Mouse (Mus musculus): ENCODE results near the gene Pcx. TPM values are rescaled to one million over a fixed set of nuclear protein-coding genes. Genes with fewer than 3 reads are reported as not detected.

Gene Pcx
- 22.1 and 22.8 TPM in 2 replicates for polyA plus RNA-seq (2015; fragmentation: Nextera tagmentation; extraction: Ambion mirVana)

- no peaks in the 10 kb centered on the region for H3K36me3 ChIP-seq
- H3K9ac ChIP-seq: peak within 1 kb of the TSS; percentile 65
- H3K9me3 ChIP-seq: no peaks in the 10 kb centered on the region
- under 1% methylated on average over 82 of the region's 82 CpGs for WGBS
- no peak within 1 kb of the TSS for H3K27ac ChIP-seq
- peaks cover 21% of the 10 kb centered on the region for H3K4me1 ChIP-seq
- peak within 1 kb of the TSS; percentile 94 for H3K4me2 ChIP-seq (replicated peaks)
- H3K4me3 ChIP-seq: peak within 1 kb of the TSS; percentile 69
- ATAC-seq (ENCODE audit: low FRiP score, low read depth): peak; percentile 100
- H3K27me3 ChIP-seq: peaks cover 13% of the 10 kb centered on the region
Measured at GRCm38 (mm10) chr19:4509986-4510963, at the start of gene Pcx. Pcx (plus strand) TSS chr19:4510472.

- H3K4me3 ChIP-seq: no peak overlapping the region
- 85% methylated on average over 8 of the region's 8 CpGs for WGBS
- H3K9me3 ChIP-seq: no peaks in the 10 kb centered on the region
- H3K36me3 ChIP-seq: no peaks in the 10 kb centered on the region
- H3K9ac ChIP-seq: no peak overlapping the region
- no peaks in the 10 kb centered on the region for H3K27me3 ChIP-seq
- no peak overlapping the region for H3K4me2 ChIP-seq (replicated peaks)
- ATAC-seq (ENCODE audit: low FRiP score, low read depth): no peak
- no peak overlapping the region for H3K27ac ChIP-seq
- no peaks in the 10 kb centered on the region for H3K4me1 ChIP-seq
Measured at GRCm38 (mm10) chr19:4461981-4462380, 48.3 kb upstream of the Pcx start.

GRCm38 (mm10) chr19:4464666-4465065 is 45.6 kb upstream of the Pcx start:
- H3K4me1 ChIP-seq: no peaks in the 10 kb centered on the region
- WGBS: 84% methylated on average over 4 of the region's 4 CpGs
- ATAC-seq (ENCODE audit: low FRiP score, low read depth): no peak
- no peaks in the 10 kb centered on the region for H3K27me3 ChIP-seq
- no peaks in the 10 kb centered on the region for H3K9me3 ChIP-seq
- no peak overlapping the region for H3K4me3 ChIP-seq
- H3K36me3 ChIP-seq: no peaks in the 10 kb centered on the region
- no peak overlapping the region for H3K27ac ChIP-seq
- no peak overlapping the region for H3K4me2 ChIP-seq (replicated peaks)
- H3K9ac ChIP-seq: no peak overlapping the region

GRCm38 (mm10) chr19:4468363-4468762 is 41.9 kb upstream of the Pcx start:
- Histone ChIP-seq H3K27me3 (no peaks in the 10 kb centered on the region), H3K4me1 (no peaks in the 10 kb centered on the region), H3K27ac (no peak overlapping the region), H3K4me3 (no peak overlapping the region), H3K9me3 (no peaks in the 10 kb centered on the region), H3K36me3 (no peaks in the 10 kb centered on the region), H3K4me2 (replicated peaks) (no peak overlapping the region), H3K9ac (no peak overlapping the region)
- no peak for ATAC-seq (ENCODE audit: low FRiP score, low read depth)
- 28% methylated on average over 5 of the region's 5 CpGs for WGBS

DNA sequence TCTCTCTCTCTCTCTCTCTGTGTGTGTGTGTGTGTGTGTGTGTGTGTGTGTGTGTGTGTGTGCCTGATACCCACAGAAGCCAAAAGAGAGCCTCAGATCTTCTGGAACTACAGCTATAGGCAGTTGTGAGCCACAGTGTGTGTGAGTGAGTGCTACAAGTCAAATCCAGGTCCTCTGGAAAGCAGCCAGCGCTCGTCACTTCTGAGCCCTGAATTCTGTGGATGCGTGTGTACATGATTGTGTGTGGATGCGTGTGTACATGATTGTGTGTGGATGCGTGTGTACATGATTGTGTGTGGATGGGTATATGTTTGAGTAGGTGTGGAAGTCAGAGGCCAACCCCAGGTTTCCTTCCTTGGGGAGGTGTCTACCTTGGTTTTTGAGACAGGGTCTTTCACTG is 36.7 kb upstream of the Pcx start:
- peaks cover 9% of the 10 kb centered on the region for H3K4me1 ChIP-seq
- no peaks in the 10 kb centered on the region for H3K36me3 ChIP-seq
- H3K27me3 ChIP-seq: peaks cover 40% of the 10 kb centered on the region
- ATAC-seq (ENCODE audit: low FRiP score, low read depth): no peak
- H3K9me3 ChIP-seq: no peaks in the 10 kb centered on the region
- H3K4me2 ChIP-seq (replicated peaks): no peak overlapping the region
- H3K27ac ChIP-seq: no peak overlapping the region
- H3K9ac ChIP-seq: no peak overlapping the region
- WGBS: 85% methylated on average over 5 of the region's 5 CpGs
- H3K4me3 ChIP-seq: no peak overlapping the region

DNA sequence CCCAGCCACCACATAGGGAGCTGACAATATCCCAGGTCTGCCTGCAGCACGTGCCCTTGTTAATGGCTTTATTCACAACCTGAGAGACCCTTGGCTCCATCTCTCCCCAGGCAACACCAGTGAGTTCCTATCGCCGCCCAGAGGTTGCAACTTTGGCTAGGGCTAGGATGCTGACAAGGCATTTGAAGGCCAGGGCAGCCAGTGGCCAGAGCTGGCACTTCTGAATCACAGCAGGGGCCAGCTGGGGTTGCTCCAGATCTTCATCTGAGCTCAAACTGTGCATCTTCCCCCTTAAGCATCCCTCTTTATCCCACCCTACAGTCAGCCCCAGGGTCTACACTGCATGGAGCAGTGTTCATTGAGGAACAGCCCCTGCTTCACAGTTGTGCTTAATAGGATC is 35.5 kb upstream of the Pcx start:
- no peak for ATAC-seq (ENCODE audit: low FRiP score, low read depth)
- 40% methylated on average over 3 of the region's 3 CpGs for WGBS

DNA sequence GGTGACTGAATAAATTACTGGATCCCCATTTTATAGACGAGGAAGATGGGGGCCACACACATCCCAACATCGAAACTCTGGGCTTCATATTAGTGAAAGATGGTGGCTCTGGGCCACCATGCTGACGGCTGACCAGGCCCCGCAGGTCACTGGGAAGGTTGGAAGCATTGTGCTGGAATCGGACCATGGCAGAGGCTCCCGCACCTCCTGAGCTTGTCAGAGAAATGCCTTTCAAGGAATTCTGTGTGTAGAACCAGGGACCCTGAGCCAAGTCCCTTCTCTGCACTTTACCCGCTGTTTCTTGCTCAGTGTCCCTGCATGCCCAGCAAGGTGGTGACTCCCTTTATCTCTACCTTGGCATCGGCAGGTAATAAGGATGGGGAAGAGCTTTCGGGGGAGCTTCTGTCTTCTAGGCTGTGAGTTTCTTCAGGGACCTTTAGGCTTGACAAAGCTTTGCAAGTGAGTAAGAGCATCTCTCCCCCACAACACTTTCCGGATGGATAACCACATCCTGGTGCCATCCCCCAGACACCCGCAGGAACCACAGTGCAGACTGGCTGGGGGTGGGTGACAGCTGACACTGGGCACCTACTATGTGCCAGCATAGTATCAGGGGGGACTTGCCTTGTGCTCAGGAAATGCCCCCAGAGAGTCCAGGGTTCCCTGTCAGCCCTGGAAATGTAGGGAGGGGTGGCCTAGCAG is 34.9 kb upstream of the Pcx start:
- Histone ChIP-seq H3K9ac (no peak overlapping the region), H3K4me2 (replicated peaks) (no peak overlapping the region), H3K4me3 (no peak overlapping the region), H3K9me3 (no peaks in the 10 kb centered on the region), H3K27ac (no peak overlapping the region), H3K36me3 (no peaks in the 10 kb centered on the region), H3K27me3 (peaks cover 50% of the 10 kb centered on the region), H3K4me1 (peaks cover 9% of the 10 kb centered on the region)
- no peak for ATAC-seq (ENCODE audit: low FRiP score, low read depth)
- WGBS: 77% methylated on average over 11 of the region's 11 CpGs

More for the DNA sequence above, 35.5 kb upstream of the Pcx start:
- Histone ChIP-seq H3K27ac (no peak overlapping the region), H3K27me3 (peaks cover 50% of the 10 kb centered on the region), H3K36me3 (no peaks in the 10 kb centered on the region), H3K9ac (no peak overlapping the region), H3K4me3 (no peak overlapping the region), H3K9me3 (no peaks in the 10 kb centered on the region), H3K4me2 (replicated peaks) (no peak overlapping the region), H3K4me1 (peaks cover 9% of the 10 kb centered on the region)

GRCm38 (mm10) chr19:4476601-4477257 is 33.5 kb upstream of the Pcx start:
- Histone ChIP-seq H3K36me3 (no peaks in the 10 kb centered on the region), H3K27ac (no peak overlapping the region), H3K4me1 (peaks cover 9% of the 10 kb centered on the region), H3K4me3 (peak overlapping the region; percentile 58), H3K27me3 (peaks cover 50% of the 10 kb centered on the region), H3K4me2 (replicated peaks) (peak overlapping the region; percentile 98), H3K9ac (peak overlapping the region; percentile 69), H3K9me3 (no peaks in the 10 kb centered on the region)
- under 1% methylated on average over 68 of the region's 70 CpGs for WGBS
- ATAC-seq (ENCODE audit: low FRiP score, low read depth): peak; percentile 63

DNA sequence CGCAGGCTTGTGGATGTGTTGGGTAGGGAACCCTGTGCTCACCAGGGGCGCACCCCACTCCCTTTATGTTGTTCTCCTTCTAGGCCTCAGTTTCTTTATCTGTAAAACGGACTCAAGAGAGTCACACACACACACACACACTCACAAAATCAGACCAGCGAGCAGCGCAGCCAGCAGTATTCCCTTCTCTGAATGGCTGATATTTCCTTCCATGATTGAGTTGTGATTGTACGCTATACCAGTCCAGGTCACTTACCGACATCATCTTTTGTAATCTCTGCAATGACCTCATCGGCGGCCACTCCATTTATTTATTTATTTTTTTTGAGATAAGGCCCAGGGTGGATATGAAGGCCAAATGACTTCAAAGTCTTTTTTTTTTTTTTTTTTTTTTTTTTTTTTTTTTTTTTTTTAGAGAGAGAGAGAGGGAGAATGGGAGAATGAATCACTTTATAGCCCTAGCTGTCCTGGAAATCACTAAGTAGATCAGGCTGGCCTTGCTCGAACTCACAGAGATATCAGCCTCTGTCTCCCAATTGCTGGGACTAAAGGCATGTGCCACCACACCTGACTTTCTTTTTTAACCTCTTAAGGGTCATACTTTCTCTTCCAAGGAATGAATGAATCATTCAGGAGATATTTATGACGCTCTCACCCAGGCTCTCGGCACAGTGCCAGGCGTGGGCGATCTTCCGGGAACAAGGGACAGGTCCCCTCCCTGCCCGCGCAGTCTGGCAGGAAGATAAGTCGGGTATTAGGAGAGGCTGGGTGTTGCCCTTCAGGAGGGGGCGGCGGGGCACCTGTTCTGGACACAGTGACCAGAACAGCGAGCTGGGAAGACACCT is 32.7 kb upstream of the Pcx start, which contains the start of gene Syt12:
TSS of gene Syt12 (minus strand) at position 103 of the 845 bp plus-strand sequence.
- ATAC-seq (ENCODE audit: low FRiP score, low read depth): no peak; the same call in 1 of the 2 replicates
- Histone ChIP-seq H3K4me2 (replicated peaks) (peak within 1 kb of the TSS; percentile 98), H3K4me1 (peaks cover 9% of the 10 kb centered on the region), H3K27me3 (peaks cover 50% of the 10 kb centered on the region), H3K4me3 (peak within 1 kb of the TSS; percentile 58), H3K9me3 (no peaks in the 10 kb centered on the region), H3K27ac (no peak within 1 kb of the TSS), H3K36me3 (no peaks in the 10 kb centered on the region), H3K9ac (peak within 1 kb of the TSS; percentile 69)
- 39% methylated on average over 20 of the region's 21 CpGs for WGBS

DNA sequence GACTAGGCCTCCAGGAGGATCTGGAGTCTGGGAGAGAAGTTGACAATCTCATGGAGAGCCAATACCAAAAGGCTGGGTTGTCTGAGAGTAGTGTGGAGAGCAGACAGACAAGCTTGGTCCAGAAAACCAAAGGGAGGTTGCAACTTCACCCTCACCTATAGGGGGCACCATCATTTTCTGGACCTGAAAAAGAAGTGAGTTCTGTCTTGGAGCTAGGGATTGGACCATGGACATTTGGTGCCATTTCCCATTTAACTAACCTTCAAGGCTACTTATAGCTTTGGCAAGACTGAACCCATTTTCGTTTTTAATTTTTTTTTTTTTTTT is 32.1 kb upstream of the Pcx start:
- H3K36me3 ChIP-seq: no peaks in the 10 kb centered on the region
- no peak overlapping the region for H3K4me3 ChIP-seq
- 41% methylated on average over 1 of the region's 1 CpGs for WGBS
- H3K9ac ChIP-seq: no peak overlapping the region
- H3K9me3 ChIP-seq: no peaks in the 10 kb centered on the region
- no peak overlapping the region for H3K4me2 ChIP-seq (replicated peaks)
- ATAC-seq (ENCODE audit: low FRiP score, low read depth): no peak
- no peak overlapping the region for H3K27ac ChIP-seq
- H3K4me1 ChIP-seq: peaks cover 9% of the 10 kb centered on the region
- H3K27me3 ChIP-seq: peaks cover 50% of the 10 kb centered on the region

- no peak for ATAC-seq (ENCODE audit: low FRiP score, low read depth)
- no peak overlapping the region for H3K27ac ChIP-seq
- peaks cover 9% of the 10 kb centered on the region for H3K4me1 ChIP-seq
- no peak overlapping the region for H3K4me3 ChIP-seq
- H3K4me2 ChIP-seq (replicated peaks): no peak overlapping the region
- no peaks in the 10 kb centered on the region for H3K9me3 ChIP-seq
- peaks cover 41% of the 10 kb centered on the region for H3K27me3 ChIP-seq
- no peak overlapping the region for H3K9ac ChIP-seq
- 88% methylated on average over 2 of the region's 2 CpGs for WGBS
- no peaks in the 10 kb centered on the region for H3K36me3 ChIP-seq
Measured at GRCm38 (mm10) chr19:4480041-4480440, 30.2 kb upstream of the Pcx start.
